Mouse (Mus musculus) neural tube, embryonic 12.5 days (tissue): ENCODE data around the gene Ccdc83. TPM values are rescaled to one million over a fixed set of nuclear protein-coding genes. Genes with fewer than 3 reads are reported as not detected.

ENCODE experiments used
- ATAC-seq: fragments of 200-750 bp; cut with Nextera tagmentation; 2 replicates; pipeline ENCODE4 v1.8.0; 2017; ENCODE audit warnings: low read depth, mild to moderate bottlenecking, moderate TSS enrichment, moderate library complexity; ENCODE audit not compliant: low FRiP score
- H3K27ac ChIP-seq: fragments of 300-500 bp; sonication (generic); 2 replicates; pipeline ENCODE4 v1.5.1; 2016
- H3K27me3 ChIP-seq: fragments of 300-500 bp; sonication (generic); replicated peaks from 2 replicates; pipeline ENCODE4 v1.6.1; 2016; ENCODE audit warnings: mild to moderate bottlenecking
- H3K36me3 ChIP-seq: fragments of 300-500 bp; sonication (generic); 2 replicates; pipeline ENCODE4 v1.6.1; 2016; ENCODE audit warnings: mild to moderate bottlenecking
- H3K4me1 ChIP-seq: fragments of 300-500 bp; sonication (generic); 2 replicates; pipeline ENCODE4 v1.6.1; 2016
- H3K4me2 ChIP-seq: fragments of 300-500 bp; sonication (generic); replicated peaks from 2 replicates; pipeline ENCODE4 v1.6.1; 2016; ENCODE audit warnings: mild to moderate bottlenecking
- H3K4me3 ChIP-seq: fragments of 300-500 bp; sonication (generic); 2 replicates; pipeline ENCODE4 v1.5.1; 2016
- H3K9ac ChIP-seq: fragments of 300-500 bp; sonication (generic); 2 replicates; pipeline ENCODE4 v1.6.1; 2016; ENCODE audit warnings: mild to moderate bottlenecking
- H3K9me3 ChIP-seq: fragments of 300-500 bp; sonication (generic); 2 replicates; pipeline ENCODE4 v1.6.1; 2016; ENCODE audit warnings: mild to moderate bottlenecking
- WGBS: fragments of 180-500 bp; shearing (Covaris S2); methylation state at CpG from one replicate; pipeline ENCODE4 v1.1.7; 2016; 5-methylcytosine and 5-hydroxymethylcytosine counted together
- polyA plus RNA-seq: library from polyadenylated mRNA; unstranded; fragments of >200 nt; fragmentation: Nextera tagmentation; extraction: Ambion mirVana; gene quantifications from 2 replicates; pipeline ENCODE4 v1.2.1, GENCODE M21; 2016

Gene Ccdc83
- not detected in 2 replicates for polyA plus RNA-seq

DNA sequence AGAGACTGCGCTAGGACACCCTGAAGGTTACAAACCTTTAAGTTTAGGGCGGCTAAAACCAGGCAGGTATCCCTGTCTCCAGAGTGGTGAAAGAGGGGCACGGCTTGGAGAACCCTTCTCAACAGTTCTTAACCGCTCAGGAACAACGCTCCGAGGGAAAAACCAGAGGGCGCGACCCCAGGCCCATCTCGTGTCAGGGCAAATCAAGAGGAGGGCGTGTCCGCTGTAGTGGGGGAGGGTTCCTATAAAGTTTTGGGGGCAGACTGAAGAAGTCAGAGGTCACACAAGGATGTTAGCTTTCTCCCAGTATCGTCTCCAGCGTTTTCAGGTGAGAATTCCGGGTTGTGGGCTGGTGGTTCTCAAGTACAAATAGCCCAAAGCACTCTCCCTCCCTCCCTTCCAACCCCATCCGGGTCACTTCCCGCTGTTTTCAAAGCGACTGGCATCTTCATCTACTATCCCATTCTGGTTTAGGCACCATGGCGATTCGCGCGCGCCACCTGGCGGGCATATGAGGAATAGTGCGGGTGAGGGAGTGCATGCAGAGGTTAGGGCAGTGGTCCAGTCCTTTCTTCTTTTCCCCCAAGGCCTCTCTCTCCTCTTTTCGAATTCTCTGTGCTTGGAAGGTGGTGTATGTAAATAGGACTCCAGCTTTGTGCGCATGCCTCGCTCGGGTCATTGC lies at the start of gene Ccdc83:
Gene Ccdc83 (minus strand): TSS at position 489 of the 682 bp plus-strand sequence.
- no peak within 1 kb of the TSS for H3K27ac ChIP-seq
- H3K9ac ChIP-seq = no peak within 1 kb of the TSS
- no peaks in the 10 kb centered on the region for H3K27me3 ChIP-seq
- H3K9me3 ChIP-seq = no peaks in the 10 kb centered on the region
- WGBS = 7% methylated on average over 28 of the region's 28 CpGs
- H3K4me1 ChIP-seq = peaks cover 3% of the 10 kb centered on the region; the same call in 1 of the 2 replicates
- H3K36me3 ChIP-seq = no peaks in the 10 kb centered on the region
- ATAC-seq = peak; percentile 85
- H3K4me3 ChIP-seq = no peak within 1 kb of the TSS
- H3K4me2 ChIP-seq = peak within 1 kb of the TSS; percentile 59

DNA sequence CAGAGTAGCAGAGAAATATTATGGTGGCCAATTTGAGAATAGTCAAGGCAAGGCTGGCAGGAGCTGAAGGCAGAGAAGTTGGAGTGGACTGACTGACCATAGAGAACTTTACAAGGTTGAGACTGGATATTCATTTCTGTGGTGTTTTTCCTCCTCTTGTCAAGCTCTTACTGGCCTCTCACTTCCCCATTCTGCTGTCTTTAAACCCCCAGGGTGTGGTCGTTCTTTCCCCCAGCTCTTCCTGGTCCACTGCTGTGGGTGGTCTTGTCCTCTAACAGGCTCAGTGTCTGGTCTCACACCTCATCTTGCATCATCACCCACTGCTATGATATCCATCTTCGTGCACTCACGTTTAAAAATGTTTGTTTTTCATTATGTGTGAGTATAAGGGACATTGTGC lies 47.8 kb upstream of the Ccdc83 start:
- no peak overlapping the region for H3K27ac ChIP-seq
- no peak overlapping the region for H3K4me2 ChIP-seq
- H3K9ac ChIP-seq = no peak overlapping the region
- H3K9me3 ChIP-seq = no peaks in the 10 kb centered on the region
- H3K27me3 ChIP-seq = no peaks in the 10 kb centered on the region
- H3K4me3 ChIP-seq = no peak overlapping the region
- no peaks in the 10 kb centered on the region for H3K36me3 ChIP-seq
- no peak for ATAC-seq
- 83% methylated on average over 3 of the region's 3 CpGs for WGBS
- H3K4me1 ChIP-seq = no peaks in the 10 kb centered on the region

DNA sequence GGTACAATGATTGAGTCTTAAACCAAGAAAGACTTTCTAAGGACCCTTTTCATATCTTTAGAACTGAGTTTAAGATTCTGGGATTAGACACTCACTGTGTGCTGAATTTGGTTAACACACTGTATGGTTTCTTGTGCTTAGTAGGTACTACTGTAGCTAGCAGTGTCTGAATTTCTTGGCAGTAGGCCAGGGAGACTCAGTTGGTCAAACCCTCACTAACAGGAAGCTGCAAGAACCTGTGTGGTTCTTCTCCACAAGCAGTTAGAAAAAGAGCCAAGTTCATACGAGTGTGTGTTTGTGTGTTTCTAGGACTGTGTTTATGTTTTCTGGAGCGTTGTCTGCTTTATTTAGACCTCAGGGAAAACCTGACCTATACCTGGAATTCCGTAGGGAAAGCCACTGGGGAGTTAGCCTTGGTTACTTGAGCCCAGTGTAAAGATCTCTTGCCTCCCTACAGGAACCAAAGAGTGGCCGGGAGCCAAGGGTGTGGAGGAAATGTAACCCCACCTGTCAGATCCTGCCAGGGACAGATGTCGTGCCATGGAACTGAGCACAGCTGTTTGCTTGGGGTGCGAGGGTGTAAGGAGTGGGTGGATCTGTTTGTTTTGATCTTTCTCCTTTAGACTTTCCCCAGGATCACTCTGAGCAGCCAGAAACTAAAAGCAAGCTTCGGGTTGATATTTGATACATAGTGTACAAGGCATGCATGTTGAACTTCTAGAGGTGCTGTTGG lies 46.7 kb upstream of the Ccdc83 start:
- H3K27ac ChIP-seq = no peak overlapping the region
- H3K36me3 ChIP-seq = no peaks in the 10 kb centered on the region
- H3K4me1 ChIP-seq = no peaks in the 10 kb centered on the region
- H3K4me3 ChIP-seq = no peak overlapping the region
- H3K27me3 ChIP-seq = no peaks in the 10 kb centered on the region
- H3K4me2 ChIP-seq = no peak overlapping the region
- ATAC-seq = no peak
- H3K9me3 ChIP-seq = no peaks in the 10 kb centered on the region
- WGBS = 74% methylated on average over 7 of the region's 7 CpGs
- H3K9ac ChIP-seq = no peak overlapping the region

DNA sequence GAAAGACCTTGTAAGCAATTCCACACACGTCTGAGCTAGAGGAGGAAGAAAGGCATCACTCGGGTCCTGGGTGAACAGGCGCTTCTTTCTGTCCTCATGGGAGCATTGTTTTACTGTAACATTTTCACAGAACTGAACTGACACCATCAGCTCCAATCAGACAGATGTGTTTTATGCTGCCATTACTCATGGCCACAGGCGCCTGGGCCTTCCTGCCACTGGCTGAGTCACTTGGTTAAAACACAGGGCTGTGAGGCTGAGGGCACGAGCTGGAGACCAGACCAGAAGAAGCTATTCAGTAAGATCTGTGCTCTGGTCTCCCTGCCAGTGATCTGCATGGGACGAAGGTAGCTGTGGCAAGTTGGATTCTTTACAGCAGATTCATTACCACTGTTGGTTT lies 42.4 kb upstream of the Ccdc83 start:
- WGBS = 68% methylated on average over 6 of the region's 6 CpGs
- H3K9me3 ChIP-seq = no peaks in the 10 kb centered on the region
- H3K4me2 ChIP-seq = no peak overlapping the region
- H3K27ac ChIP-seq = no peak overlapping the region
- no peak overlapping the region for H3K9ac ChIP-seq
- peaks cover 12% of the 10 kb centered on the region; the same call in 1 of the 2 replicates for H3K27me3 ChIP-seq
- H3K4me1 ChIP-seq = peaks cover under 1% of the 10 kb centered on the region; the same call in 1 of the 2 replicates
- H3K36me3 ChIP-seq = no peaks in the 10 kb centered on the region
- no peak overlapping the region for H3K4me3 ChIP-seq
- no peak for ATAC-seq

DNA sequence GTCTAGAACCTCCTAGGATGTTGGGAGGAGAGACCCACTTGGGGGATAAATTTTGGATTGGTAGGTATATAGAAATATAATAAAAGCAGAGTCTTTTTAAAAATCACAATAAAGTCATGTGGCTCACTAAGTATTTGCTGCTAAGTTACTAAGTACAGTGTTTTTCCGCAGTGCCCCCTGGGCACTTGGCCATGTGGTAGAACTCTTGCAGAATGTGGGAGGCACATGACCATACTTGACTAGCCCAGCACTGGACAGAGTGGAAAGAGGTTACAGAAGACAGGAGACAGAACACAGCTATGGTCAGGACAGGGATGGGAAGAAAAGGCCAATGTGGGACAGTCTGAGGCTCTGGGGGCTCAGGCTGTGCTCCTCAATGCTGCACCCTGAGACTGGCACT lies 41.4 kb upstream of the Ccdc83 start:
- Histone ChIP-seq H3K4me2 (no peak overlapping the region), H3K4me1 (peaks cover 6% of the 10 kb centered on the region), H3K36me3 (no peaks in the 10 kb centered on the region), H3K27me3 (peaks cover 19% of the 10 kb centered on the region), H3K9me3 (no peaks in the 10 kb centered on the region), H3K9ac (no peak overlapping the region), H3K4me3 (no peak overlapping the region), H3K27ac (no peak overlapping the region)
- ATAC-seq = no peak
- 86% methylated on average over 1 of the region's 1 CpGs for WGBS

DNA sequence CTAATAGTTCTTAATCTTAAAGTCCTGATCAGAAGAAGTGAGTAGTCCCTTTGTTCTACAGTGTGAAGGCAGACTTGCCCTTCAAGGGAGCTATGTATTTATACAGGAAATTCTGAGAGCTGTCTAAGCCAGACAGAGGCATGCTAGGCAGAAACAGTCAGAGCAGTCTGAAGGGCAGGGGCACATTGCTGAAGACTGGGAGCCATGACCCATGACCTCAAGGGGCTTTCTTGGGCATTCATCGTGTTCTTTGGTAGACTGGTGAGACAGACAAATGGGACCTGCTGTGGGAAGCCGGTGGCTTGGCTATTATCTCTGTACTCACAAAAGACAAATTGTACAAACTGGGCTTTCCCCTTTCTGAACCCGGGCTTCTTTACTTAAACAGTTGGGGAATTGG lies 40.5 kb upstream of the Ccdc83 start:
- peaks cover 6% of the 10 kb centered on the region for H3K4me1 ChIP-seq
- no peak overlapping the region for H3K27ac ChIP-seq
- no peak for ATAC-seq
- H3K4me3 ChIP-seq = no peak overlapping the region
- no peaks in the 10 kb centered on the region for H3K9me3 ChIP-seq
- H3K4me2 ChIP-seq = no peak overlapping the region
- no peak overlapping the region for H3K9ac ChIP-seq
- no peaks in the 10 kb centered on the region for H3K36me3 ChIP-seq
- peaks cover 19% of the 10 kb centered on the region for H3K27me3 ChIP-seq
- 3% methylated on average over 3 of the region's 3 CpGs for WGBS

DNA sequence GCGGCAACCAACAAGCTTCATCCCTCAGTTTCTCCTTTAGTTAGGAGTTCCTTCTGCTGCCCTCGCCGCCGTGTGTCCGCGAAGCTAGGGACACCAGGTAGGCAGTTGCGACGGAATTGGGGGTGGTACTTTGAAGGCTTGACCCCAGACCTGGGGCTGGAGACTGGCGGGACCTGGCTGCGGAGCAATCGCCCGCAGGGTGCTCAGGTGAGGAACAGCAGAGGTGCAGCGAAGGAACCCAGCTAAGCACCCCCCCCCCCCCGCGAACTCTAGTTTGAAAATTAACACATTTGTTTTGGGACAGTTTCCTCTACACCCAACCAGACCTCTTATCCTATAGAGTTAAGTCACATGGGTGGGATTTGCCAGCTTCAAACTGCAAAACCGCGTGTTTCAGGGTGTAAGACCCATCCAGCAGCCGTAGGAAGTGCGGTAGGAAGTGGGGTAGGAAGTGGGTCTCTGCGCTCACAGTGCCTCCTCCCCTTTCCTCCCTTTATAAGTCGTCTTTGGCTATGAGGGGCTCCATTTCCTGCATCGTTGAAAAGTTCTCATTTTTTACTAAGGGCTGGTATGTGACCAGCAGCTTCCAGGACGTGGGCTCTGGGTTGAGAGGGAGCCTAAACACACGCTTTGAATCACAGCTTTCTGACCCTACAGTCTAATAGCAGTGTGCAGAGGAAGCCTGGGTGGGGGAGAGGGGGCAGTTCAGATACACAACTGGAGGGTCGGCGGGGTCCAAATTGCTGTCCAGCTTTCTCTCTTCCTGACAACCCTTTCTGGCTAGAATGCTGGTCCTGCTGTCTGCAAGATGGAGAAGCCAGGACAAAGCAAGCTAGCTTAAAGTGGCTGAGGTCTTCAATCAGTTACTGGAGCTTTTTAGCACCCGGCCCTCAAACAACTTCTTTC lies 37.3 kb upstream of the Ccdc83 start:
- H3K9ac ChIP-seq = peak overlapping the region; percentile 60
- peaks cover 6% of the 10 kb centered on the region for H3K4me1 ChIP-seq
- peaks cover 22% of the 10 kb centered on the region for H3K27me3 ChIP-seq
- WGBS = 3% methylated on average over 27 of the region's 27 CpGs
- ATAC-seq = peak; percentile 62
- no peak overlapping the region for H3K27ac ChIP-seq
- peak overlapping the region; percentile 59 for H3K4me3 ChIP-seq
- no peaks in the 10 kb centered on the region for H3K36me3 ChIP-seq
- no peaks in the 10 kb centered on the region for H3K9me3 ChIP-seq
- H3K4me2 ChIP-seq = peak overlapping the region; percentile 97

DNA sequence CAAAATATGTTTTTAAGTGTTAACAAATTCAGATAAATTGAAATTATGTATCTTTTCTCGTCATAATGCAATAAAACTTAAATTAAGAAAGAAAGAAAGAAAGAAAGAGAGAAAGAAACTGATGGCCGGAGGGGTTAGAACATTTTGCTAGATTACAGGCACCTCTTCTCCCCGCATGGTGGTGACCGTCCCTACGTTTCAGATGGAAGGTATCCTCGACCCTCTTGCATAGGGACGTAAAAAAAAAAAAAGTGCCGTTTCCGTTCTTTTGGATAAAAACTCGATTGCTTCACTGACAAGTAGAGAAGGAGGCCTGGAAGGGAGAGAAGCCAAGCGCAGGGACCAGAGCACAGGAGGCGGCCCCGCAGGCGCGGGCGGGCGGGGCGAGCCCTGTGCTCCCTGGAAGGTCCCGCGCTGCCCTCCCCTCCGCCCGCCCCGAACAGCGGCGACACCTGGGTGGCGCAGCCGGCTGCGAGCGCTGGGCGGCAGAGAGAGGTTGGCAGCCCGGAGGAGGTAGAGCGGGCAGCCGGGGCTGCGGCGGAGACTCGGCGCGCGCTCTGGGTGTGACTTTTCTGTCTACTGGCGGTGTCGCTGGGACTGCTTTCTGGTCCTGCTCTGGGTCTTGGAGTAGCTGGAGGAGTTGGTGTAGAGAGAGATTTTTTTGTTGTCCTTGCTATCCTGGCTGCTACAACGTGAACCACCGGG lies 36.5 kb upstream of the Ccdc83 start, which contains the start of gene Sytl2:
Gene Sytl2 (plus strand): TSS at position 311 of the 705 bp plus-strand sequence.
- Histone ChIP-seq H3K4me3 (peak within 1 kb of the TSS; percentile 59), H3K9me3 (no peaks in the 10 kb centered on the region)
- WGBS = under 1% methylated on average over 43 of the region's 43 CpGs

DNA sequence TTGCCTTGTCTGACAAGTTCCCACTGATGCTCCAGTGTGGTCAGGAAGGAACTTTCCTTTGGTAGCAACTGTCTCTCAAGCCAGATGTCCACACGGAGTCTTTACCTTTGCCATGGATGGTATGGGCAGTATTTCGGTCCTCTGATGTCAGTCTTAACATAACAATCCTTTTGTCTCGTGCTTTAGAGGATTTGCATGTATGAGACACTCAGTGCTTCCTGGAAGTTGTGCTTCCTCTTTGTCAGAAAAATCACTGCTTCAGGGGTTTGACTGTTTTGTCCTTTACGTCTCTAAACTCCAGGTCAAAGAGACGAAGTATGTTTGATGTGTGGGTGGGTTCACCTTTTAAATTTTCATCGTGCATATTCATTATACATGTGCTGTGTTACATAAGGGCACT lies 26.3 kb upstream of the Ccdc83 start:
- H3K4me2 ChIP-seq = no peak overlapping the region
- H3K27me3 ChIP-seq = no peaks in the 10 kb centered on the region
- H3K4me3 ChIP-seq = no peak overlapping the region
- no peaks in the 10 kb centered on the region for H3K36me3 ChIP-seq
- H3K27ac ChIP-seq = no peak overlapping the region
- no peak for ATAC-seq
- no peaks in the 10 kb centered on the region for H3K4me1 ChIP-seq
- H3K9ac ChIP-seq = no peak overlapping the region
- no peaks in the 10 kb centered on the region for H3K9me3 ChIP-seq
- 86% methylated on average over 6 of the region's 6 CpGs for WGBS

More for the DNA sequence above, 36.5 kb upstream of the Ccdc83 start, which contains the start of gene Sytl2:
- Histone ChIP-seq H3K9ac (peak within 1 kb of the TSS; percentile 60), H3K4me2 (peak within 1 kb of the TSS; percentile 97), H3K36me3 (no peaks in the 10 kb centered on the region), H3K27me3 (peaks cover 22% of the 10 kb centered on the region), H3K4me1 (peaks cover 6% of the 10 kb centered on the region), H3K27ac (no peak within 1 kb of the TSS)
- ATAC-seq = peak; percentile 80

DNA sequence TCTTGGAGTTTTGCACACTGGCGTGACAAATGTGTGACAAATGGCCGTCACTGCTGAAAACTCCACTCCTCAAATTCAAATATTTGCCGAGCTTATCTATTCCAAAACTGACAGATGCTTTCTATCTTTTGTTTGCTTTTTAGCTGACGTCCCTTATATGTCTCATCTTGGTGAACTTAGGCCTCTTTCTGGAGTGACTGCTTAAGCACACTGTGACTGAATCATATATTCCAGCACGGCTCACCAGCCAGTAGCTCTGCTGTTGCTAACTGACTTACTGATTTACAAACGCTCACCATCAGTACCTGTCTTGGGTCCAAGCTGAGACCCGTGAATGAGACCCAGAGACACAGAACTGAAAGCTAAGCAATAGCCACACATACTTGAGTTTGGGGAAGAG lies 19.2 kb upstream of the Ccdc83 start:
- WGBS = 74% methylated on average over 7 of the region's 7 CpGs
- H3K27ac ChIP-seq = no peak overlapping the region
- no peaks in the 10 kb centered on the region for H3K27me3 ChIP-seq
- H3K4me3 ChIP-seq = no peak overlapping the region
- no peaks in the 10 kb centered on the region for H3K4me1 ChIP-seq
- no peak for ATAC-seq
- H3K4me2 ChIP-seq = no peak overlapping the region
- no peaks in the 10 kb centered on the region for H3K36me3 ChIP-seq
- H3K9me3 ChIP-seq = no peaks in the 10 kb centered on the region
- no peak overlapping the region for H3K9ac ChIP-seq

DNA sequence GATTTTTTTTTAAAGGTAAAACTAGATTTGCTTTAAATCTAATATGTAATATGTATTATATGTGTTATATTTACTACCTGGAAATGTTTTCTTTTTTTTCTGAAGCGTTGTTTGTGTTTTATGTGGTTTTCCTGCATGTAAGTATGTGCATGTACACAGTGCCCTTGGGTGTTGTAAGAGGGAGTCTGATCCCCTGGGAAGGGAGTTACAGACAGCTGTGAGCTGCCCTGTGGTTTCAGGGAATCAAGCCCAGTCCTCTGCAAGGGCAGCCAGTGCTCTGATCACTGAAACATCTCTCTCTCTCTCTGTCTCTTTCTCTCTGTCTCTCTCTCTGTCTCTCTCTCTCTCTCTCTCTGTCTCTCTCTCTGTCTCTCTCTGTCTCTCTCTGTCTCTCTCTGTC lies 17.2 kb upstream of the Ccdc83 start:
- 80% methylated on average over 1 of the region's 1 CpGs for WGBS
- no peaks in the 10 kb centered on the region for H3K9me3 ChIP-seq
- no peak for ATAC-seq

More for the DNA sequence above, 17.2 kb upstream of the Ccdc83 start:
- Histone ChIP-seq H3K9ac (no peak overlapping the region), H3K36me3 (no peaks in the 10 kb centered on the region), H3K4me2 (no peak overlapping the region), H3K27me3 (no peaks in the 10 kb centered on the region), H3K4me3 (no peak overlapping the region), H3K27ac (no peak overlapping the region), H3K4me1 (no peaks in the 10 kb centered on the region)
